Mouse (Mus musculus) urinary bladder, postnatal 0 days (tissue): ENCODE data around the gene Garem2. TPM values are rescaled to one million over a fixed set of nuclear protein-coding genes. Genes with fewer than 3 reads are reported as not detected.

Source experiments
- polyA plus RNA-seq: library from polyadenylated mRNA; unstranded; fragments of >200 nt; fragmentation: Nextera tagmentation; extraction: Ambion mirVana; gene quantifications from 2 replicates; pipeline ENCODE4 v1.2.1, GENCODE M21; 2015

Garem2 gene
- 0.08 and 0.10 TPM in 2 replicates for polyA plus RNA-seq

DNA sequence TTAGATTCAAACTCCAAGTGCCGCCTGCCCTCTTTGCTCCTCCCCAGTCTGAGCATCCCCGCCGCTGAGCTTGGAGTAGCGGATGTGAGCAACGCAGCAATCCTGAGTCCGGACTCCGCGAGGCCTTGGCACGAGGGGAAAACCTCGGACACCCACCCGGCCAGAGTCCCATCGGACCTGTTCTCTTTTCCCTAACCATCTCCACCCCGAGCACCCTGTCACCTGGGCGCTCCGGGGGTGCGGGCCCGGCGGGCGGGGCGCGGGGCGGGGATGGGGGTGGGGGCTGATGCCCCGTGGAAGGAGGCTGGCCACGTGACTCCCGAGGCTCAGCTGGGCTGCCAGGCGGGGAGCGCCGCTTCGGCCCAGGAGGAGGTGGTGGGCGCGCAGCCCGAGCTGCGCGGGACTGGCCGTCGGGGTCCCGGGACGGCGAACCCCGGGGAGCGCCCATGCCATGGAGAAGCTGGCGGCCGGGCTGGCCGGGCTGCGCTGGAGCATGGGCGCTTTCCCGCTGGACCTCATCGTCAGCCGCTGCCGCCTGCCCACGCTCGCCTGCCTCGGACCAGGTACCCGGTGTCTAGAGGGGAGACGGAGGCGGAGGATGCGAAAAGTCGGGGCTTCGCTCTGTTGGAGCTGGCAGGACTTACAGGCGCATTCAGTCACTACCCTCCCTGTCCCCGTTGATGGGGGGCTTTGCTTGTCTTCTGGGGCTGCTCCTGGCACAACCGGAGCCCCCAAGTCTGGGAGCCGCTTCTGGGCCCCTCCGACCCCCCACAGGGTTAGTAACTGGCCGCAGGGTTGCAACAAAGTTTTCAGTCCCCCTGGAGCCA lies at the start of gene Garem2:
Gene Garem2, plus strand, starts transcription at position 321 of the 827 bp plus-strand sequence.

GRCm38 (mm10) chr5:30072825-30073821 lies 31.8 kb upstream of the Garem2 start, which contains the start of gene Tyms:
Gene Tyms, minus strand, starts transcription at chr5:30073617.

GRCm38 (mm10) chr5:30105668-30106300 lies 823 bp downstream of the Garem2 start, which contains the start of gene 3110082J24Rik:
Gene 3110082J24Rik, minus strand, starts transcription at chr5:30106086.

DNA sequence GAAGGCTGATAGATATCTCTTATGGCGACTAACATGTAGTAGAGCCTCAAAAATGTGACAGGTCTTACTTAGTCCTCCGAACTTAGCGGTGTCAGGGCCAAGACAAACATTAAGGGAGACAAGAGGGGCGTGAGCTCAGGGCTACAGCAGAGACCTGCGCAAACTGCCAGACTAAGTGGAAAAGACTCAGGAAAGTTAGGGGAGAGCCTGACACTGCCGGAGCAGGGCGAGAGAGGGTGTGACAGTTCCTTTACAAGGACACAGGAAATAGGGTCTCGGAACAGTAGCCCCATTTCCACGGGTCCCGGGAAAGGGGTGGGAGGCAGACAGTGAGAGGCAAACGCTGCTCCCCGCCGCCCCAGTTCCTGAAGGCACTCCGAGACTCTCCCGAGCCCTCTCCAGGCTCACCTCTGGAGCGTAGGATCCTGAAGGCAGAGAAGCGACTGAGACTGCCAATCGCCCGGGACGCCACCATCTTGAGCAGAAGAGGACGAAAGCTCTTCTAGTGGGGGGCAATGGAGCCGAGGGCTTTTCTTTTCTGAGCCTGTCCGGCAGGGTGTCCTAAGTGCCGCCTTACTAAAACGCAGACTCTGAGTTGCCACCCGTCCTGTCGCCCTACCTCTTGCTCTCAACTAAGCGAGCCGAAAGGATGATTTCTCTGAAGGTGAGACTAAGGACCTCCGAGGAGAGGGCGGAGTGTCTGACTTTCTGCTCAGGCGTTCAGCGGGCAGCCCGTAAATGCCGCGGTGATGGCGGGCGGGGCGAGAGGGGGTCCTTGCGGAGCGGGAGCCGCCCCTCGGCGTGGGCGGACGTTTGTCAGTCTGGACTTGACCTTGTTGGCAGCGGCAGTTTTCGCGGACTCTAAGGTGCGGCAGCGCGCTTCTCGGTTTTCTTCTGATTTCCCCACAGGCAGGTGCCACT lies 49.8 kb downstream of the Garem2 start, which contains the start of the genes Hadha and Hadhb:
Gene Hadha, minus strand, starts transcription at position 689 of the 921 bp plus-strand sequence.
Gene Hadhb, plus strand, starts transcription at position 775 of the 921 bp plus-strand sequence.

Other genes starting within 250 kb of the Garem2 start
- 0.26 and 1.6 TPM in 2 replicates for gene Il6, start 92.0 kb upstream of the Garem2 start, polyA plus RNA-seq
- gene Tyms, start 31.5 kb upstream of the Garem2 start, polyA plus RNA-seq, result 74.7 and 89.0 TPM in 2 replicates
- gene 3110082J24Rik, start 925 bp downstream of the Garem2 start, polyA plus RNA-seq, result not detected in 2 replicates
- gene Hadha, start 50.0 kb downstream of the Garem2 start, polyA plus RNA-seq, result 111 and 122 TPM in 2 replicates
- gene Hadhb, start 50.1 kb downstream of the Garem2 start, polyA plus RNA-seq, result 154 and 164 TPM in 2 replicates
- gene Adgrf3, start 100.6 kb downstream of the Garem2 start, polyA plus RNA-seq, result 0.13 and 0.29 TPM in 2 replicates
- gene Selenoi, start 127.4 kb downstream of the Garem2 start, polyA plus RNA-seq, result 21.4 and 23.9 TPM in 2 replicates
- gene Drc1, start 176.2 kb downstream of the Garem2 start, polyA plus RNA-seq, result 0.10 and 0.43 TPM in 2 replicates